26 mouse cellular contexts compared by ENCODE assay signal in genomic region chr8:105436218-105436617, GRCm38 (mm10). TPM values are rescaled to one million over a fixed set of nuclear protein-coding genes. Genes with fewer than 3 reads are reported as not detected.
"Had no signal": no experiment of that assay in that cellular context is flagged by ENCODE, and none has a peak within 500 bp of the region (broad histone marks: within the 10 kb centered on the region; RNA-seq: fewer than 3 reads in every experiment).

No protein-coding gene starts in this region.

- DNase-seq: gastrocnemius, postnatal 14 days; gastrocnemius, postnatal 36 days; heart, adult 18-20 months; heart, postnatal 10 days; heart, postnatal 4 days; kidney, adult 18-20 months; kidney, adult 9 months; kidney, postnatal 14 days; kidney, postnatal 36 days; layer of hippocampus, adult 9-11 months; layer of hippocampus, postnatal 36 days; left cerebral cortex, postnatal 4 days had no signal

- ATAC-seq: hindbrain, embryonic 16.5 days; inflammation-experienced regulatory T-cells, adult 6 months; intestine, embryonic 15.5 days; intestine, postnatal 0 days; liver, embryonic 12.5 days had no signal

RNA-seq across cellular contexts. Expression of gene Lrrc36, which starts 22.8 kb away (rescaled TPM):
- total RNA-seq: granulocyte monocyte progenitor cell, adult 5-6 weeks; liver, adult 2 months had no signal

RNA-seq across cellular contexts. Expression of gene Kctd19, which starts 22.9 kb away (rescaled TPM):
- total RNA-seq: gastrocnemius, postnatal 36 days; granulocyte monocyte progenitor cell, adult 5-6 weeks; heart, adult 18-20 months; heart, postnatal 4 days; layer of hippocampus, adult 18-20 months; layer of hippocampus, adult 8-10 months; layer of hippocampus, postnatal 14 days; layer of hippocampus, postnatal 36 days; left cerebral cortex, adult 18-20 months; left cerebral cortex, adult 8-10 months; left cerebral cortex, postnatal 10 days; left cerebral cortex, postnatal 25 days; left cerebral cortex, postnatal 4 days; liver, adult 2 months had no signal

RNA-seq across cellular contexts. Expression of gene Tppp3, which starts 35.1 kb away (rescaled TPM):
- total RNA-seq: granulocyte monocyte progenitor cell, adult 5-6 weeks had no signal
